Mouse (Mus musculus) midbrain, embryonic 12.5 days (tissue): ENCODE measurements around the gene Nog. TPM values are rescaled to one million over a fixed set of nuclear protein-coding genes. Genes with fewer than 3 reads are reported as not detected.

Experiments used
- ATAC-seq: fragments of 200-750 bp; cut with Nextera tagmentation; 2 replicates; pipeline ENCODE4 v1.8.0; 2017; ENCODE audit warnings: low read depth, moderate TSS enrichment, moderate library complexity; ENCODE audit not compliant: low FRiP score
- H3K27ac ChIP-seq: fragments of 300-500 bp; sonication (generic); replicated peaks from 2 replicates; pipeline ENCODE4 v1.5.1; 2016; ENCODE audit warnings: mild to moderate bottlenecking
- H3K27me3 ChIP-seq: fragments of 300-500 bp; sonication (generic); 2 replicates; pipeline ENCODE4 v1.6.1; 2016; ENCODE audit warnings: mild to moderate bottlenecking
- H3K36me3 ChIP-seq: fragments of 300-500 bp; sonication (generic); 2 replicates; pipeline ENCODE4 v1.6.1; 2016
- H3K4me1 ChIP-seq: fragments of 300-500 bp; sonication (generic); 2 replicates; pipeline ENCODE4 v1.6.1; 2016
- H3K4me2 ChIP-seq: fragments of 300-500 bp; sonication (generic); replicated peaks from 2 replicates; pipeline ENCODE4 v1.6.1; 2016; ENCODE audit warnings: mild to moderate bottlenecking, moderate library complexity
- H3K4me3 ChIP-seq: fragments of 300-500 bp; sonication (generic); 2 replicates; pipeline ENCODE4 v1.5.1; 2016; ENCODE audit warnings: mild to moderate bottlenecking
- H3K9ac ChIP-seq: fragments of 300-500 bp; sonication (generic); replicated peaks from 2 replicates; pipeline ENCODE4 v1.6.1; 2016; ENCODE audit warnings: mild to moderate bottlenecking, moderate library complexity
- H3K9me3 ChIP-seq: fragments of 300-500 bp; sonication (generic); 2 replicates; pipeline ENCODE4 v1.6.1; 2016; ENCODE audit warnings: mild to moderate bottlenecking
- WGBS: fragments of 180-500 bp; shearing (Covaris S2); methylation state at CpG from one replicate; pipeline ENCODE4 v1.1.7; 2016; 5-methylcytosine and 5-hydroxymethylcytosine counted together
- polyA plus RNA-seq: library from polyadenylated mRNA; unstranded; fragments of >200 nt; fragmentation: Nextera tagmentation; extraction: Ambion mirVana; gene quantifications from 2 replicates; pipeline ENCODE4 v1.2.1, GENCODE M21; 2016

The Nog gene
- polyA plus RNA-seq, 1 experiment from 2014 or later: 6.0 TPM

DNA sequence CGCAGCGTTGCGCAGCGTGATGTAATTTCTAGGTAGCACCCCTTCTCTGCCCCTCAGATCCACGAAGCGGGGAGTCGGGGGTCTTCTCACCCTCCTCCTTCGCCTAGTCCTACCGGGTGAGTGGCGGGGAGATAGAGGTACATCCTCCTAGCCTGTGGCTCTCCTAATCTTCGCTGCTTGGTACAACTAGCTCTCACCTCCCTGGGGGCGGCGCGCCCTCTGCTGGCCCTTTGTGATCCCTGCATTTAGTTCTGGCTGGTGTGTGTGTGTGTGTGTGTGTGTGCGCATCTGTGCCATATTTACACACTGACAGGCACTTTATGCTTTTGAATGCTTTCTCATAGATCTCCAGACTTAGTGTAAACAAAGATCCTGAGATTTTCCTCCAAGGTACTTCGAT, 1.3 kb upstream of the Nog start:
- Histone ChIP-seq H3K9me3 (0 out of 2 replicates have a peak, but pooled peaks cover 3% of the 10 kb centered on the region), H3K36me3 (0 out of 2 replicates have a peak, but pooled peaks cover 3% of the 10 kb centered on the region), H3K27ac (peak overlapping the region; percentile 93), H3K9ac (peak overlapping the region; percentile 76; the same call in 1 of the 2 replicates), H3K4me1 (peaks cover 25% of the 10 kb centered on the region), H3K4me2 (peak overlapping the region; percentile 90), H3K27me3 (peaks cover 7% of the 10 kb centered on the region), H3K4me3 (peak overlapping the region; percentile 70)
- peak; percentile 42 for ATAC-seq
- WGBS: 2% methylated on average over 16 of the region's 16 CpGs

- Histone ChIP-seq H3K36me3 (0 out of 2 replicates have a peak, but pooled peaks cover 3% of the 10 kb centered on the region), H3K9me3 (0 out of 2 replicates have a peak, but pooled peaks cover 3% of the 10 kb centered on the region), H3K27me3 (peaks cover 7% of the 10 kb centered on the region), H3K4me3 (peak overlapping the region; percentile 70), H3K4me1 (peaks cover 30% of the 10 kb centered on the region), H3K4me2 (peak overlapping the region; percentile 90), H3K27ac (peak overlapping the region; percentile 93), H3K9ac (peak overlapping the region; percentile 76)
- ATAC-seq: peak; percentile 57
- under 1% methylated on average over 23 of the region's 29 CpGs for WGBS
Observed at GRCm38 (mm10) chr11:89302816-89303180, 666 bp upstream of the Nog start.

DNA sequence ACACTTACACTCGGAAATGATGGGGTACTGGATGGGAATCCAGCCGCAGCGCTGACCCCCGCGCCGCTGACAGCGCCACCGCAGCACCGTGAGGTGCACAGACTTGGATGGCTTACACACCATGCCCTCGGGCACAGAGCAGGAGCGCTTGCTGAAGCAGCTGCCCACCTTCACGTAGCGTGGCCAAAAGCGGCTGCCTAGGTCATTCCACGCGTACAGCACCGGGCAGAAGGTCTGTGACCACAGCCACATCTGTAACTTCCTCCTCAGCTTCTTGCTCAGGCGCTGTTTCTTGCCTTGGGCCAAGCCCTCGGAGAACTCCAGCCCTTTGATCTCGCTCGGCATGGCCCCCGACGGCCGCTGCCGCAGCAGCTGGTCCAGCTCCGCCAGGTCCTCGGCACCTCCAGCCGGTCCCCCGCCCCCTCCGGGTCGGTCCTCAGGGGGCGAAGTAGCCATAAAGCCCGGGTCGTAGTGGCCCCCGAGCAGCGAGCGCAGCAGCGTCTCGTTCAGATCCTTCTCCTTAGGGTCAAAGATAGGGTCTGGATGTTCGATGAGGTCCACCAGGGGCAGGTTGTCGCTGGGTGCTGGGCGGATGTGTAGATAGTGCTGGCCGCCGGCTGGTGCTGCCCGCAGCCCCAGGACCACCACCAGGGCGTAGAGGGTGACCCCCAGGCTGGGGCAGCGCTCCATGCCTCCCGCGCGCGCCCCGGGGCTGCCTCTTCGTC, 639 bp downstream of the Nog start:
- H3K4me1 ChIP-seq: peaks cover 36% of the 10 kb centered on the region
- peaks cover 15% of the 10 kb centered on the region for H3K27me3 ChIP-seq
- H3K4me2 ChIP-seq: peak overlapping the region; percentile 90
- H3K36me3 ChIP-seq: 0 out of 2 replicates have a peak, but pooled peaks cover 1% of the 10 kb centered on the region
- H3K4me3 ChIP-seq: peak overlapping the region; percentile 70
- H3K27ac ChIP-seq: peak overlapping the region; percentile 93
- 0 out of 2 replicates have a peak, but pooled peaks cover 1% of the 10 kb centered on the region for H3K9me3 ChIP-seq
- under 1% methylated on average over 53 of the region's 53 CpGs for WGBS
- H3K9ac ChIP-seq: peak overlapping the region; percentile 76
- no peak for ATAC-seq

DNA sequence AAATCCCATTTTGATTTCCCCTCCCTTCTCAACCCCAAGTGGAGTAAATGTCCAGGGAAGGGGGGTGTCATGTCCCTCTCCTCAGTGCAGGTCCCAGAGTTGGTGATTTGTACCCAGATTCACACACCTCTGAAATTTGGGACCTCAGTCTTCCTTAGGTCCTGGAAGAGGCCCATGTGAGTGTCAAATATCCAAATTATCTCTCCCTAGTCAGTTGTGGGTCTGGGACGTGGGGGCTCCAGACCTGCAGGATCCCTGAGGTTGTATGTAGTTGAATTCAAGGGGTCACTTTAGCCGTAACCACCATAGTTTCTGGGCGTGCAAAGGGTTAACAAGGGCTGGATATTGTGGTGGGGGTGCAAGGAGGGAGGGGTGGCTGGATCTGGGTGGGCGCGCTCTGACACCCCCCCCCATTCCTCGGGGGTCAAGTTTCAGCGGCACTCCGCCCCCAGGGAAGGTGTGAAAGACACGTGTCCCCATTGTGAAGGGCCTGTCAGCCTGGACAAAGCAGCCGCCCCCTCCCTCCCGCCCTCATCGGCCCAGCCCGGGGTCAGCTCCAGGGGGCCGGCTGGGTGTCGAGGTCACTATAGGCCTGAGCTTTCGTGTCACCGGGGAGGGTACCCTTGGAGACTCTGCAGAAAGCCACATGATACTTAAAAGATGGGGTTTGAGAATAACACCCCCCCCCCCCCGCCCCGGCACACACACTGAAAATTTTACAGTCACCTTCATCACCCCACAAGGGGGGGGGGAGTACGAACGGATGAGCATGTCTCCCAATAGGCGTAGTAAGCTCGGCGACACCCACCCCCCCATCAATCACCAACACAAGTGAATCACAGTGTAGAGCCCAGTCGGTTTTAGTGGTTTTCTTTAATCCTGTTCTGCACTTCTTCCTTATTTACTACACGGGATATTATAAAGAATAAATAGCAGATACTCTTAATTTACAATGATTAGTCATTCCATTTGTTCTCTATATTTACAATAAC, 2.1 kb downstream of the Nog start:
- peak overlapping the region; percentile 39 for H3K4me3 ChIP-seq
- H3K4me1 ChIP-seq: peaks cover 36% of the 10 kb centered on the region
- H3K36me3 ChIP-seq: no peaks in the 10 kb centered on the region
- no peaks in the 10 kb centered on the region for H3K9me3 ChIP-seq
- H3K4me2 ChIP-seq: peak overlapping the region; percentile 61
- peaks cover 29% of the 10 kb centered on the region for H3K27me3 ChIP-seq
- 2% methylated on average over 26 of the region's 26 CpGs for WGBS
- H3K9ac ChIP-seq: peak overlapping the region; percentile 7; the same call in 1 of the 2 replicates
- H3K27ac ChIP-seq: peak overlapping the region; percentile 79
- ATAC-seq: no peak

- Histone ChIP-seq H3K4me1 (peaks cover 36% of the 10 kb centered on the region), H3K27ac (peak overlapping the region; percentile 79)
- WGBS: 1% methylated on average over 32 of the region's 36 CpGs
Observed at GRCm38 (mm10) chr11:89299116-89299783, 2.9 kb downstream of the Nog start.

GRCm38 (mm10) chr11:89298285-89299010, 3.7 kb downstream of the Nog start:
- H3K4me1 ChIP-seq: peaks cover 36% of the 10 kb centered on the region
- peak overlapping the region; percentile 39 for H3K4me3 ChIP-seq
- peak; percentile 72 for ATAC-seq
- WGBS: under 1% methylated on average over 39 of the region's 51 CpGs
- peak overlapping the region; percentile 79 for H3K27ac ChIP-seq
- peak overlapping the region; percentile 61 for H3K4me2 ChIP-seq
- H3K9me3 ChIP-seq: no peaks in the 10 kb centered on the region
- no peaks in the 10 kb centered on the region for H3K36me3 ChIP-seq
- H3K27me3 ChIP-seq: peaks cover 27% of the 10 kb centered on the region
- H3K9ac ChIP-seq: peak overlapping the region; percentile 24

More at GRCm38 (mm10) chr11:89299116-89299783, 2.9 kb downstream of the Nog start:
- Histone ChIP-seq H3K9ac (0 out of 2 replicates have a peak overlapping the region, but pooled peaks have one; percentile 34), H3K4me2 (peak overlapping the region; percentile 61), H3K27me3 (peaks cover 29% of the 10 kb centered on the region), H3K36me3 (no peaks in the 10 kb centered on the region), H3K4me3 (peak overlapping the region; percentile 39), H3K9me3 (no peaks in the 10 kb centered on the region)
- peak; percentile 57 for ATAC-seq

DNA sequence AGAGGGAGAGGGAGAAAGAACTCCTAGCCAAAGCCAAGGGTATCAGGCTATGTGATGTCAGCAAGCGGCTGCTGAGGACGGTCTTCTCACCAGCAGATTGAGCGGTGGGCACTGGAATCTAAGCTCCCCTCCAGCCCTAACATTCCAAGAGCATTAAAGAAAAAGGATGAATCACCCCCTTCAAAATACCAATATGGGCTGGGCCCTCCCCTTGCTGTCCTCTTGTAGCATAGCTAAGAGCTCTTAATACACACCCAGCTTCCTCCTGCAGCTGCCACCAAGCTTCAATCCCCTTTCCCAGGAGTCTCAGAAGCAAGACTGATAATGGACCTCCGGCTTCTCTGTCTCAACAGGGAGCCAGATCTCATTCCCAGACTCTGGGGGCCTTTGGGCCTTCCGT, 4.6 kb downstream of the Nog start:
- peak overlapping the region; percentile 79 for H3K27ac ChIP-seq
- H3K27me3 ChIP-seq: peaks cover 27% of the 10 kb centered on the region
- no peaks in the 10 kb centered on the region for H3K36me3 ChIP-seq
- peak overlapping the region; percentile 61 for H3K4me2 ChIP-seq
- no peaks in the 10 kb centered on the region for H3K9me3 ChIP-seq
- 11% methylated on average over 5 of the region's 5 CpGs for WGBS
- H3K9ac ChIP-seq: no peak overlapping the region
- H3K4me3 ChIP-seq: 0 out of 2 replicates have a peak overlapping the region, but pooled peaks have one; percentile 39
- H3K4me1 ChIP-seq: peaks cover 30% of the 10 kb centered on the region
- ATAC-seq: no peak

DNA sequence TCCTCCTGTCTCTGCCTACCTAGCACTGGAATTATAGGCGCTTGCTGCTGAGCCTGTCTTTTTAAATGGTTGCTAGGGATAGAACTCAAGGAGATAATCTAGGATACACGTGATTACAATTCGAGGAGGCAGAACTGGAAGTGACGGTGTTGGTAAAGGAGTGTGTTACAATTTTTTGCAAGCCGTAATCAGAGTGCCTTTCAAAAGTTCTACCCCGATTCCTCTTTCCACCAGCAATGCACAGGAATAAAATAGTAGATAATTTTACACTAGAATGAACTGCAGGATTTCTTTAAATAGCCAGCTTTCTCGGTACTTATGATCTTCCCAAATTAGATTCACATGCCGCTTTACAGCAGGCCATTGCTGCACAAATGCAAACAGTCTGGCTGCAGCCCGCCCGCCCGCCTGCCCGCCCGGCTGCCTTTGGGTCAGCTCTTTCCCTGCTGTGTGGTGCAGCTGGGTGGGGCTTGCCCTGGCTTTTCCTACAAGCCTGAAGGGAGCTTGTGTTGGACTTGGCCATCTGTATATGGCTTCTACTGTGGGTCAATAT, 32.2 kb downstream of the Nog start:
- Histone ChIP-seq H3K9me3 (no peaks in the 10 kb centered on the region), H3K9ac (no peak overlapping the region), H3K4me1 (no peaks in the 10 kb centered on the region), H3K27me3 (no peaks in the 10 kb centered on the region), H3K4me3 (no peak overlapping the region), H3K4me2 (no peak overlapping the region), H3K27ac (no peak overlapping the region), H3K36me3 (no peaks in the 10 kb centered on the region)
- no peak for ATAC-seq
- WGBS: 81% methylated on average over 13 of the region's 13 CpGs

DNA sequence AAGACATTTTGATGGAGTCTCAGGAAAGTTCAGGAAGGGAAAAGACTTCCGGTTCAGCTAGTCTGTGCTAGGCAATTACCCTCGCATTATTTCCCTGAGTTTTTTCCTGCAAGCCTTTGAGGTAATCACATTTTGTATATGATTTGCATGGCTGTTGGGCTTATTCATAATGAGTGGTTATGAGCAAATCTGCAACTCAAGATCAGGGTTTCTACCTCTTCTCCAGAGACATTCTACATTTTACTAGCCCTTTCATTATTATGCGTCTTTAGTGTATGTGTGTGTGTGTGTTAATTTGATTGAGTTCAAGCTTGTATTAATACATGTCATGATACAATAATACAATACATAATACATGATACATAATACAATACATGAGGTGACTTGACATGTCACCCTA, 34.6 kb downstream of the Nog start:
- Histone ChIP-seq H3K4me3 (no peak overlapping the region), H3K9me3 (no peaks in the 10 kb centered on the region), H3K4me1 (peaks cover 8% of the 10 kb centered on the region; the same call in 1 of the 2 replicates), H3K36me3 (no peaks in the 10 kb centered on the region), H3K9ac (no peak overlapping the region), H3K4me2 (no peak overlapping the region), H3K27me3 (no peaks in the 10 kb centered on the region), H3K27ac (no peak overlapping the region)
- WGBS: 94% methylated on average over 3 of the region's 3 CpGs
- no peak for ATAC-seq

GRCm38 (mm10) chr11:89265080-89265479, 37.1 kb downstream of the Nog start:
- ATAC-seq: no peak
- Histone ChIP-seq H3K4me2 (no peak overlapping the region), H3K27me3 (no peaks in the 10 kb centered on the region), H3K36me3 (no peaks in the 10 kb centered on the region), H3K4me3 (no peak overlapping the region), H3K9ac (no peak overlapping the region), H3K27ac (no peak overlapping the region), H3K4me1 (peaks cover 11% of the 10 kb centered on the region; the same call in 1 of the 2 replicates), H3K9me3 (no peaks in the 10 kb centered on the region)
- WGBS: 69% methylated on average over 4 of the region's 4 CpGs
